Mouse (Mus musculus) urinary bladder, adult 18-20 months (tissue): Measurements from ENCODE around the gene Lmtk2.

Source experiments
- DNase-seq, 2 experiments: peaks; one replicate each; pipeline ENCODE4 v3.0.0; 2022; ENCODE audit warnings: low spot score in 2 of 2, mixed read lengths in 2 of 2

The Lmtk2 gene

GRCm38 (mm10) chr5:144218061-144218460 is 117.8 kb downstream of the Lmtk2 start:
- no peak for DNase-seq

- DNase-seq = no peak
Observed at GRCm38 (mm10) chr5:144219306-144219705, 119.1 kb downstream of the Lmtk2 start.

DNA sequence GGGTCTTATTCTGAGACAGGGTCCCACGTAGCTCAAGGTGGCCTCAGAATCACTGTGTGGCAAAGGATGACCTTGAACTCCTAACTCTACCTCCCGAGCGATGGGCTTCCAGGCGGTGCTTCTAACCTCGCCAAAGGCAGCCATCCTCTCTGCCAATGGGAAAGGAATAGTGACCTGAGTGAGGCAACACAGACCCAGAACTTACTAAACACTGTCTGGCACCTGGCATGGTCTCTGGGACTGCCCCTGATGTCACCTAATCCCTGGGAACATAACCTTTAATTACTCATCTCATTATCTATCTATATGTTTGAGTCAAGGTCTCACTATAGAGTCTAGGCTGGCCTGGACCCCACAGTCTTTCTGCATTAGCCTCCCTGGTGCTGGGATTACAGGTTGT is 119.7 kb downstream of the Lmtk2 start:
- DNase-seq = no peak

DNA sequence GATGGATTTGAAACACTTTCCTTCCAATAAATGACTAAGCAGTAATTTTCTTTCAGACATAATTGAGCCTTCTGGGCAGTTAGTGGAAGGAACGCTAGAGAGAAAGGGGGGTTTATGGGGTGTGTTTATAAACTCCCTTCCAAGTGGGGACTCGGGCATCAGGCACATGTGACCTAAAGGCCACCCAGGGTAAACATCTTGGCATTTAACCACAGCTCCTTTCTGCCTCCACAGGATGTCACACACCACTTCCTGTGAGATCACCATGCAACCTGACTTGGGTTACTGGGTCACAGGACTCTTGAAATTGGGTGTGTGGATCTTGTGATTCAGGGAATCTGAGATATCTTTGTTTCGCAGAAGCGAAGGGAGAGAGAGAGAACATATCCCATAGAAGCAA is 121.1 kb downstream of the Lmtk2 start:
- no peak for DNase-seq

DNA sequence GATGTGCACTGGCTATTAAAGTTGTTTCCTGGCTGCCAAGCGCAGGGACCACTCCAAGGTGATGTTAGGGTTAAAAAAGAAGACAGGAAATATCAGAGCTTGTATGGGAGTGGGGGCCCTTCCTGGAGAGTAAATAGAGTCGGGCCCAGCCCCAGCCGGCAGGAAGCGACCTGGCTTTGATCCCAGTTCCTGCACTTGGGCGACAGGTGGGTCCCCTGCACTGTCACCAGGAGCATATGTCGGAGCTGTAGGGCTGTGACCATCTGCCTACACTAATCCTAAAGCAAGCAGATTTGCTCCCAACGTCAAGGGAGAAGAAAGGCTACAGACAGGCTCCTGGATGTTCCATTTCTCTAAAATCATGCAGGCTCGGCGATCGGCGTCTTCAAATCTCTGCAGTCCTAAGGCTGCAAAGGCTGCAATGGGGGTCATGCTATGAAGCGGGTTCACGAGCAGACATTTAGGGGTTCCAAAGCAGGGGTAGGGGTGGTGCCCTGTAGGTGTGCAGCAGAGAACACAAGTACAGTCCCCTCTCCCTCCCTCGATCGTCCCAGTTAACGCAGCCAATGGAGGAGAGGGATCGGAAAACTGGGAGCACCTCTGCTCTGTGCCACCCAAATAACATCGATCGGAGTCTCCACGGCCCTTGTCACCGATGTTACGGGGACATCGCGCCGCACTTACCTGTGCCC is 122.7 kb downstream of the Lmtk2 start:
- DNase-seq = peak in 1 of 2 experiments; percentile 78

DNA sequence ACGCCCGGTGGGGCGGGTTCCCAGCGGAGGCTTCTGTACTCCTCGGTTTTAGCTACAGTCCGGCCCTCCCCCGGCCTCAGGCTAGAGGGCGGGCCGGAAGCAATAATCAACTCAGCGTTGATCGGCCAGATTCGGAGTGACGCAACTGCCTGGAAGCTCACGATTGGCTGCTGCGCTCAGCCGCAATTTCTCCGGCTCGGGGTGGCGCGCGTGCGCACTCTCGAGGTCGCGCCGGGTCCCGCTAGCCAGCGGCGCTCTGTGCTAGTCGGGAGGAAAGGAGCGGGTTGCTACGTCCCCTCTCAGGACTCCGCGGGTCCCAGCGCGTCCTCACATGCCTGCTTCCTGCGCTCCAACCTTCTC is 123.2 kb downstream of the Lmtk2 start, which contains the start of gene Tecpr1:
Tecpr1 (minus strand) TSS at position 113 of the 360 bp plus-strand sequence.
- peak in 1 of 2 experiments; percentile 92 for DNase-seq

- DNase-seq = no peak
Observed at GRCm38 (mm10) chr5:144223899-144224816, 123.9 kb downstream of the Lmtk2 start.

GRCm38 (mm10) chr5:144226220-144226619 is 126.0 kb downstream of the Lmtk2 start:
- no peak for DNase-seq

- DNase-seq = no peak
Observed at GRCm38 (mm10) chr5:144230216-144230615, 130.0 kb downstream of the Lmtk2 start.

- no peak for DNase-seq
Observed at GRCm38 (mm10) chr5:144231410-144231809, 131.2 kb downstream of the Lmtk2 start.

DNA sequence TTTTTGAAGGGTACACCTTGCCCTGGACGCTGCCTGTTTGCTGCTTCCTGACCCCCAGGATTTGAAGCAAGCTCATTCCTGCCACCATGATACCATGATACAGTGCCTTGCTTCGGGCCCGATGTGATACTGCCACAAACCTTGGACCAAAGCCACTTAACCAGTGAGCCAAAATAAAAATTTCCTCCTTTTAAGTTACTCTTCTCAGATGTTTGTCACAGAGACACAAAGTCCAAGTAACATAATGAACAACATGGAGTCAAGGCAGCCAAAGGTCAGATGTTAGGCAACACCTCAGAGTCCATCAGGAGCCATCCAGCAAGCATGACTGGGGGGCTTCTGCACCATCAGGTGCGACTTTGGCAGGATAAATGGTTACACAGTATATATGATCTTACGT is 132.3 kb downstream of the Lmtk2 start:
- no peak for DNase-seq

- DNase-seq = no peak
Observed at GRCm38 (mm10) chr5:144234222-144234621, 134.0 kb downstream of the Lmtk2 start.

GRCm38 (mm10) chr5:144234714-144235113 is 134.5 kb downstream of the Lmtk2 start:
- DNase-seq = no peak
